Mouse (Mus musculus): ENCODE measurements around the gene Olfr1441. TPM values are rescaled to one million over a fixed set of nuclear protein-coding genes. Genes with fewer than 3 reads are reported as not detected.

Gene Olfr1441
- polyA plus RNA-seq, 1 experiment from 2014 or later: not detected

DNA sequence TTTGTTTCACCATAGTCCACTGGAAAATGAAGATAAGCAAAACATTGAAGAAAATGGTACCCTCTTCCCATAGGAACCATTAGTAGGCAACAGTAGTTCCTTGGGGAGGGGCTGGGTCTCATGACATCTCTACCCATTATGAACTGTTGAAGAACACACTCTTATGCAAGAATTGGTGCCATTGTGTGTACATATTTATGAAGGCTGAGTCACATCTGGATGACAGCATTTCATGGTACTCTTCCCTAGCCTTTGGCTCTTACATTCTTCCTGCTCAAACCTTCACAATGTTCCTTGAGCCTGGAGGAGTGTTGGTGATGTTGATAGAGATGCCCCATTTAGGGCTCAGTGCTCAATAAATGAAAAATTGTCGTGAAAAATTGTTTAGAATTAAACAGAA, 22.3 kb downstream of the Olfr1441 start:
- no peak for DNase-seq (ENCODE audit: low spot score)
- Histone ChIP-seq H3K4me1 (0 out of 2 replicates have a peak, but pooled peaks cover 3% of the 10 kb centered on the region), H3K4me3 (no peak overlapping the region), H3K9me3 (no peaks in the 10 kb centered on the region), H3K27me3 (ENCODE audit: insufficient read depth, poor library complexity, severe bottlenecking) (no peaks in the 10 kb centered on the region), H3K27ac (no peak overlapping the region), H3K36me3 (no peaks in the 10 kb centered on the region)
- 48% methylated on average over 1 of the region's 1 CpGs for WGBS

DNA sequence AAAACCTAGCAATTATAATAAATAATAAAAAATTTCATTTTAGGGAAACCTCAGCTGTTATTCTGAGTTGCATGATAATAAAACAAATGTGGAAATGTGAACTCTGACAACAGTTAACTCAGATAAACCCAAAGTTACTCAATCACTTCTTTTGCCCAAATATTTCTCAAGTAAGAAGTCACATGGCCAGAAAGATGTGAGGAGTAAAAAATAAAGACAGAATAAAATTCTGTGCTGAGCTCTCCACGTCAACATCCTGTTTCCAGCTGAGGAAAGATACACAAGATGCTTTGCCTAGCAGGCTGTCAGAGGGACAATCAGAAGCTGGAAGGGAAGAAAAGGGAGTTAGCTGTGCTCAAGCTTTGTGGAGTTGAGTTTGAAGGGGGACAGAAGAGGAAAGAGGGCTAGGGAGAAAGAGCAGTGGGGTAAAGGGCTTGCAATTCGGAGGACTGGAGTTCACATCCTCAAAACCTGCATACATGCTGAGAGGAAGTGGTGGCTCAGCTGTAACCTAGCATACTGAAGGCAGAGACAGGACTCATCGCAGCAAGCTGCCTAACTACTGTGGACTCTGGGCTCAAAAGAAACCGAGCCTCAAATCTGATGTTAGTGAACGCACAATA, 23.0 kb downstream of the Olfr1441 start:
- Histone ChIP-seq H3K4me1 (0 out of 2 replicates have a peak, but pooled peaks cover 3% of the 10 kb centered on the region), H3K9me3 (no peaks in the 10 kb centered on the region)
- WGBS: 71% methylated on average over 5 of the region's 5 CpGs

DNA sequence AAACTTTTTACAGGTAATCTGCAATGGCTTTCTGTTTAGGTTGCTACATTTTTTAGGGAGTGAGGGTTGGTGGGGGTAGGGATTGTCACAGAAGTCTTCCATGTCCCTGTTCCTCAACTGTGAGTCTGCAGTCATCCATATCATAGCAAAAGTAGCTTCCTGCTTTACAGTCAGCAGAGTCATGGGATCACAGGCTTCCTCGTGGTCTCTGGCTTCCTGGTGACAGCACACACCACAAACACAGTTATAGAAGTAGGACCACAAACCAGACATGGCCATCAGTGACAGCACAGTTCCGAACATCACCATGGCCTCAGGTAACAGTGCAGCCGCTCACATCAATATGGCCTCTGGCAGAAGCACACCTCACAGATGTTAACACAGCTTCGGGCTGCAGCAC, 25.3 kb downstream of the Olfr1441 start:
- WGBS: 71% methylated on average over 4 of the region's 4 CpGs
- no peak overlapping the region for H3K27ac ChIP-seq
- H3K27me3 ChIP-seq (ENCODE audit: insufficient read depth, poor library complexity, severe bottlenecking): no peaks in the 10 kb centered on the region
- no peak overlapping the region for H3K4me3 ChIP-seq
- H3K36me3 ChIP-seq: no peaks in the 10 kb centered on the region
- DNase-seq (ENCODE audit: low spot score): no peak
- H3K4me1 ChIP-seq: 0 out of 2 replicates have a peak, but pooled peaks cover 3% of the 10 kb centered on the region
- no peaks in the 10 kb centered on the region for H3K9me3 ChIP-seq

More for the DNA sequence above, 23.0 kb downstream of the Olfr1441 start:
- Histone ChIP-seq H3K4me3 (no peak overlapping the region), H3K27ac (no peak overlapping the region), H3K36me3 (no peaks in the 10 kb centered on the region), H3K27me3 (ENCODE audit: insufficient read depth, poor library complexity, severe bottlenecking) (no peaks in the 10 kb centered on the region)
- DNase-seq (ENCODE audit: low spot score): no peak

DNA sequence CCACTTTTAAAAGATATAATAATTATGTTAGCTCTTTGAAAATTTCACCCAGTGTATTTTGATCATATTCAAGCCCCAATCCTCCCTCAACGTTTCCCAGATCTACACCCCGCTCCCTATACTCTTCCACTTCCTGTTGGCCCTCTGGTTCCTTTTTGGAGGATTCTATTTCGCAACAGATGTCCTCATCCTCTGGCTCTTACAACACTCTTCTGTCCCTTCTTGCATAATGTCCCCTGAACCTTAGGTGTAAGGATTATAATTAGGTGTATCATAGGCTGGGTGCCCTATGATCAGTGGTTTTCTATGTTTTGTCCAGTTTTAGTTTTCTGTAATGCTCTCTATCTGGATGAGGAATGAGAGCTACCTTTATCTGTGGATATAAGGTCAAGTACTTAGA, 27.8 kb downstream of the Olfr1441 start:
- 75% methylated on average over 3 of the region's 3 CpGs for WGBS
- Histone ChIP-seq H3K4me1 (0 out of 2 replicates have a peak, but pooled peaks cover 3% of the 10 kb centered on the region), H3K36me3 (no peaks in the 10 kb centered on the region), H3K9me3 (no peaks in the 10 kb centered on the region), H3K27ac (no peak overlapping the region), H3K4me3 (no peak overlapping the region), H3K27me3 (ENCODE audit: insufficient read depth, poor library complexity, severe bottlenecking) (no peaks in the 10 kb centered on the region)
- DNase-seq (ENCODE audit: low spot score): no peak

DNA sequence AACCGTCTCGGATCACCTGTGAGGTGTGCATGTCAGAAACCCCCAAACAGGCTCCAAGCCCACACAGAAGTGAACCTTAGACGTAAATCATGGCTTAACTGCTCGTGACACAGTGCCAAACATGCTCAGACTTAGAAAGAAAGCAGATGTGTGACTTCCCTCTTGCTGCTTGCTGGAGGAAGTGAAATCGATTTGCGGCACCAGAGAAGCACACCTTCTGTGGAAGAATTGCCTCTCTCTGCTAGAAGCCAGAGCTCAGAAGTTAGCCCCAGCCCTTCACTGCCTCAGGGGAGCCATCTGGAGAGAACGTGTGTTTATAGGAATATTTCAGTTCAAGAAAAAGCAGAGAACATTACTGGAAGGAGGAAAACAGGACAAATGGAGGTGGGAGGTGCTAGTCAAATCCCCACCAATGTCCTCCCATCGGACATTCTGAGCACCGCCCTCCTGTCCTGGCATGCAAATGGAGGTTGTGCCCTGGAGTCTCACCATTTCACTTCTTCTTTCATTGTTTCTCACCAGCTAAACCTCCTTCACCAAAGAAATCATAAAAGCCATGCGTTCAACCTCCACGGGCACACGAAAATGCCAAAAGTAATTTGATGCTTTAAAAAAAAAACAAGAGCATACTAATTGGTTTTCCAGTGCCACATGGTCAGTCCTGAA, 40.3 kb downstream of the Olfr1441 start:
- Histone ChIP-seq H3K36me3 (no peaks in the 10 kb centered on the region), H3K9me3 (no peaks in the 10 kb centered on the region), H3K27ac (no peak overlapping the region), H3K27me3 (ENCODE audit: insufficient read depth, poor library complexity, severe bottlenecking) (no peaks in the 10 kb centered on the region), H3K4me3 (no peak overlapping the region), H3K4me1 (no peaks in the 10 kb centered on the region)
- no peak for DNase-seq (ENCODE audit: low spot score)
- WGBS: 84% methylated on average over 12 of the region's 12 CpGs

DNA sequence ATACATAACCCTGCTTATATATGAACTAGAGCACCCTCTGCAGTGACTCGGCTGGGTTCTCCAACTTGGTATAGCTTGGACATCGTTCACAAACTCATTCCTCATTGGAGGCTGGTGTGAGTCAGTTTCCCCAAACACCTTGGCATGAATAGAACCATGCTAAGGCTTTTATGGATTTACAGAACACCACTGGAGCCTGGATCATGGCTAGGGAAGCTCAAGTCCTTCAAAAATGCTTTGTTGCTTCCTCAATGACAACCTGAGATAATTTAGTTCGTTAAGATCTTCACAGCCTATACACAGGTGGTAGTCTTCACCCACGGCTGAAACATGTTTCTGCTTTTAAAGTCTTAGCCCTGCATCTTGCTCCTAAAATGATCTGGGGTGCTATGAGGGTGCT, 42.3 kb downstream of the Olfr1441 start:
- WGBS: 76% methylated on average over 4 of the region's 4 CpGs
- no peaks in the 10 kb centered on the region for H3K36me3 ChIP-seq
- H3K27ac ChIP-seq: no peak overlapping the region
- DNase-seq (ENCODE audit: low spot score): no peak
- no peaks in the 10 kb centered on the region for H3K9me3 ChIP-seq
- H3K27me3 ChIP-seq (ENCODE audit: insufficient read depth, poor library complexity, severe bottlenecking): no peaks in the 10 kb centered on the region
- H3K4me1 ChIP-seq: peaks cover 3% of the 10 kb centered on the region
- H3K4me3 ChIP-seq: no peak overlapping the region

DNA sequence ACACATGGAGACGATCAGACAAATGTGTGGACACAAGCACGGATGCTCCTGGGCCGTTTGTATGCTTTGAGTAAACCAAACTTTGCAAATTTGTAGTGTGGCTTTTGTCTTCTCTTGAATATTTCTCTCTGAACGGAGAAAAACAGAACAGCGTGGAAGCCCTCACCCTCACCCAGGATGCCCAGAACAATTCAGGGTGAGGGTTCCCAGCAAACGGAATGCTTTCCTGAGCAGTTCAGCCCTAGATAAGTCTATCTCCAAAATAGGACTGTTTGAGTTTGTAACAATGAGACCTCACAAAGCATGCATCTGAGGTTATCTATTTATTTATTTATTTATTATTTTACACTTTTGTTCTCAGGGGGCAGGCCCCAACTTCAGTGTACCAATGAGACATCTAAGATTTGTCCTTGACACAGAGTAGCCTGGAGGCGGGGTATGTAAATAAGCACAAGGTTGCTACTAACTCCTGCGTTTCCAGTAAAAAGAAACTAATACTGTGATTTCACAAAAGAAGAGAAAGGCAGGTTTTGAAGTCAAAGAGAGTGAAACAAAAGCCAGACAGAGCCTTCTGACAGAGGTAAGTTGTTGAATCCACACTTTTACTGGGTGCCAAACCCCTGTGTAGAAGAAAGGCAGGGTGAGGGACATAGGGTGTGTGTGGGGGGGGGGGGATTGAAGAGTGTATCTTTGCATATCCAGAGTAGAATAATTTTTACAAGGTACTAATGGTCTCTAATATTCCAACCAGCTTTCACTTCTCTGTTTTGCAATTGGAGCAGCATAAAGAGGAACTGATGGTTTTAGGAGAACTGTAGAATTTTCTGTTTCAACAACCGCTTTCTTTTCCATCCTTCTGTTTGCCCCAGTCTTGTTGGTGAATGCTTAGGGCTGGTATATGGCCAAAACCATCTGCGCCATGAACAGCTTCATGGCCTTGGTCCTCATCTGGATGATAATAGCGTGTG, 43.3 kb downstream of the Olfr1441 start, which contains the start of gene Mpeg1:
TSS of gene Mpeg1 (plus strand) at position 498 of the 968 bp plus-strand sequence.
- Histone ChIP-seq H3K27me3 (ENCODE audit: insufficient read depth, poor library complexity, severe bottlenecking) (no peaks in the 10 kb centered on the region), H3K27ac (no peak within 1 kb of the TSS), H3K4me1 (peaks cover 3% of the 10 kb centered on the region), H3K9me3 (no peaks in the 10 kb centered on the region), H3K4me3 (no peak within 1 kb of the TSS), H3K36me3 (no peaks in the 10 kb centered on the region)
- DNase-seq (ENCODE audit: low spot score): no peak
- WGBS: 80% methylated on average over 11 of the region's 11 CpGs

DNA sequence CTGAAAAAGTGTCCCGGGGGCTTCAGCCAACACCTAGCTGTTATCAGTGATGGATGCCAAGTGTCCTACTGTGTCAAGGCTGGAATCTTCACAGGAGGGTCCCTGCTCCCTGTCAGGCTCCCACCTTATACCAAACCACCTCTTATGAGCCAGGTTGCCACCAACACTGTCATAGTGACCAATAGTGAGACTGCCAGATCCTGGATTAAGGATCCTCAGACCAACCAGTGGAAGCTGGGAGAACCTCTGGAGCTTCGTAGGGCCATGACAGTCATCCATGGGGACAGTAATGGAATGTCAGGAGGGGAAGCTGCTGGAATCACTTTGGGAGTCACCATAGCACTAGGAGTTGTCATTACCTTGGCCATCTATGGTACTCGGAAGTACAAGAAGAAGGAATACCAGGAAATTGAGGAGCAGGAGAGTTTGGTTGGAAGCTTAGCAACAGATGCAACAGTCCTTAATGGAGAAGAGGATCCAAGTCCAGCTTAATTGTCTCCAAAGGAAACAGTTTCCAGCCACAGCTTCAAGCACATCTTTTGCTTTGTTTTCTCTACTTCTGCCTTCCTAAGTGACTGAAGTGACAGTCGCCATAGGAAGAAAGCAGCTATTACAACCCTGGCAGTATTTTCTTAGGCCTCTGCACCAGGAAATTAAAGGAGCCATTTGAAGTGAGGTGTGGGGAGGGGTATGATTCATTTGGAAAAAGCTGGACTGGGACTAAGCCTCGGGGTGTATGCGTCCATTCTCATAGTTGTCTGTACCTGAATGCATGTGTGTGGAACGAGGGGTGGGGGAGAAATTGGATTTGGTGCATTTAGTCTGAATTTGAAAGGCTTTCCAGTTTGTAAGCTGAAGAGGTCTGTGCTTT, 45.9 kb downstream of the Olfr1441 start:
- no peak for DNase-seq (ENCODE audit: low spot score)
- Histone ChIP-seq H3K36me3 (no peaks in the 10 kb centered on the region), H3K4me3 (no peak overlapping the region), H3K27me3 (ENCODE audit: insufficient read depth, poor library complexity, severe bottlenecking) (no peaks in the 10 kb centered on the region), H3K27ac (no peak overlapping the region), H3K9me3 (no peaks in the 10 kb centered on the region), H3K4me1 (peaks cover 3% of the 10 kb centered on the region)
- WGBS: 60% methylated on average over 7 of the region's 7 CpGs

DNA sequence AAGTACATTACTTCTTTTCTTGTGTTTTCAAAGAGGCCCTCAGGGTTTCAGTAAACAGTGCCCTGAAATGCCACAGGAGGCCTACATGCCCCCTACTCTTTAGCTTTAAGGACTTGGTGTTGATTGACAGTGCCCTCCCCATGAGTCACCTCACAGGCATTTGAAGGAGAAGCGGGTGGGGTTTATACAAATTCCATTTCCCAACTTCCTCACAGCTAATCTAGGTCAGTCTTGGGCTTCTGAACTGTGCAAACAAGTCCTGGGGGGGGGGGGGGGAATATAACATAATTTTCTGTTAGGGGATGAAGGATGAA, 46.4 kb downstream of the Olfr1441 start:
- DNase-seq (ENCODE audit: low spot score): no peak
- Histone ChIP-seq H3K27me3 (ENCODE audit: insufficient read depth, poor library complexity, severe bottlenecking) (no peaks in the 10 kb centered on the region), H3K4me3 (no peak overlapping the region), H3K27ac (no peak overlapping the region; the same call in 1 of the 2 replicates), H3K4me1 (peaks cover 3% of the 10 kb centered on the region), H3K9me3 (no peaks in the 10 kb centered on the region), H3K36me3 (no peaks in the 10 kb centered on the region)
- 14% methylated on average over 1 of the region's 1 CpGs for WGBS

DNA sequence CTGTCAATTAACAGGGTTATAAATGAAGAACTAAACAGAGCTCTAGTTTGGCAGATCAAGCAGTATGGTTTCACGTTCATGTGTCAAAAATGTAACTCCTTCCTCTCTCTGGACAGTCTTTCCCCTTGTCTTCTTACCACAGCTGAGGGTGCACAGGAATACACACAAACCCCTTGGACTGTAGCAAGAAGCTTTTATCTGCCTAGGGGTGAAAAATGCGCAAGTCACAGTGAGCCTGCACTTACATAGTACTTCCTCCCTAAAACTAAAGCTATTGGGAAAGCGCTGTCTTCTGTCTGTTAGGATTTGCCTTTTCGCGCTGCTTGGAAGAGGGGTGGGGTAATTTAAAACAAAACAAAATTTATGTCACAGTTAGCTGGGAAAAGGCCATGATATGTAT, 46.9 kb downstream of the Olfr1441 start:
- H3K9me3 ChIP-seq: no peaks in the 10 kb centered on the region
- WGBS: 74% methylated on average over 5 of the region's 5 CpGs
- H3K36me3 ChIP-seq: no peaks in the 10 kb centered on the region
- H3K27me3 ChIP-seq (ENCODE audit: insufficient read depth, poor library complexity, severe bottlenecking): no peaks in the 10 kb centered on the region
- no peak overlapping the region for H3K4me3 ChIP-seq
- peaks cover 3% of the 10 kb centered on the region for H3K4me1 ChIP-seq
- no peak for DNase-seq (ENCODE audit: low spot score)
- no peak overlapping the region; the same call in 1 of the 2 replicates for H3K27ac ChIP-seq

DNA sequence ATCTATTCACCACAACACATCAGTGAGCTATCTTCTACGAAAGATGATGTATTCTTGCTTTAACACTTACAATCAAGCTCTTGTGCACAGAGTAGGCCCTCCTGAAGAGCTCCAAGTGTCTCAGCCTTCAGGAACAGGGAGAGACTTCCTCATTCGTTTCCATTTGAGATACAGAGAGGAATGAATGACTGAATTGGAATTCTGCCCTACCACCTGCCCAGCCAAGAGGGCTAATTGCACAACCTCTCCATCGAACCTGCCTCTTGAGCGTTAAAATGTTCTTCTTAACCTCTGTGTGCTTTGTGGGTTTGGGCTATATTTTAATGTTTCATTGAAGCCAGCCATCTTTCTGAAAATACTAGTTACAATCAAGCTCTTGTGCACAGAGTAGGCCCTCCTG, 47.4 kb downstream of the Olfr1441 start:
- DNase-seq (ENCODE audit: low spot score): no peak
- 79% methylated on average over 4 of the region's 4 CpGs for WGBS

DNA sequence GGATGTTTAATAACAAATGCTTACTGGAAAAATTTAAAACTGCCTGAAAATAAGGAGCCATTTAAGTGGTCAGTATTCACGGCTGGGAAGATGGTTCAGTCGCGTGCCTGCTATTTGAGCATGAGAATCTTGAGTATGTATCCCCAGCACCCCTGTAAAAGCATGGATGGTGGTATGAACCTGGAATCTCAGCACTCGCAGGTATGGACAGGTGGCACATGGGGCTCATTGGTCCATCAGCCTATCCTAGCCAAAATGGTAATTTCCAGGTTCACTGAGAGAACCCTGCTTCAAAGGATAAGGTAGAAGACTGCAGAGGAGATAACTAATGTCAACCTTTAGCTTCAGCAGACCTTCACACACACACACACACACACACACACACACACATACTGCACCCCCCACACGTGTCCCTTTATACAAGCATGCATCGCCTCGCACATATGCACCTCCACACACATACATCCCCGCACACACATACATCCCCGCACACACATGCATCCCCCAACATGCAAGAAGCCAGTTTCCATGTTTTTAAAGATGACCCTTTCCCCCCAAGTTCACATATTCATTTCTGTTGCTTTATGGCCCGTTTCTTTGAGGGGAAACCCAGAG, 48.4 kb downstream of the Olfr1441 start:
- no peak for DNase-seq (ENCODE audit: low spot score)
- WGBS: 86% methylated on average over 10 of the region's 10 CpGs
- no peaks in the 10 kb centered on the region for H3K9me3 ChIP-seq
- H3K36me3 ChIP-seq: no peaks in the 10 kb centered on the region
- peaks cover 3% of the 10 kb centered on the region for H3K4me1 ChIP-seq
- no peaks in the 10 kb centered on the region for H3K27me3 ChIP-seq (ENCODE audit: insufficient read depth, poor library complexity, severe bottlenecking)
- no peak overlapping the region for H3K4me3 ChIP-seq
- H3K27ac ChIP-seq: no peak overlapping the region

More for the DNA sequence above, 47.4 kb downstream of the Olfr1441 start:
- no peak overlapping the region for H3K27ac ChIP-seq
- H3K36me3 ChIP-seq: no peaks in the 10 kb centered on the region
- H3K4me1 ChIP-seq: peaks cover 3% of the 10 kb centered on the region
- H3K4me3 ChIP-seq: no peak overlapping the region
- H3K9me3 ChIP-seq: no peaks in the 10 kb centered on the region
- no peaks in the 10 kb centered on the region for H3K27me3 ChIP-seq (ENCODE audit: insufficient read depth, poor library complexity, severe bottlenecking)

Data from heart, embryonic 10.5 days (tissue).